Mouse (Mus musculus) heart, adult 2 months (tissue): ENCODE measurements around the gene Lrrc8a. TPM values are rescaled to one million over a fixed set of nuclear protein-coding genes. Genes with fewer than 3 reads are reported as not detected.

Source experiments
- DNase-seq, 2 experiments: peaks; one replicate each; pipeline ENCODE4 v3.0.0; 2021
- H3K27ac ChIP-seq: fragments of 200-600 bp; 2 replicates; pipeline ENCODE4 v1.8.1; 2022
- H3K27me3 ChIP-seq: fragments of 200-500 bp; 2 replicates; pipeline ENCODE4 v1.6.1; 2012; ENCODE audit warnings: mild to moderate bottlenecking, low read length, inconsistent platforms, mixed read lengths; ENCODE audit not compliant: control insufficient read depth, insufficient read depth
- H3K36me3 ChIP-seq: fragments of 200-500 bp; 2 replicates; pipeline ENCODE4 v1.6.1; 2012; ENCODE audit warnings: low read length, inconsistent platforms; ENCODE audit not compliant: control insufficient read depth, insufficient read depth
- H3K4me1 ChIP-seq: fragments of 200-500 bp; 2 replicates; pipeline ENCODE4 v1.6.1; 2011; ENCODE audit warnings: low read length; ENCODE audit not compliant: control insufficient read depth, insufficient read depth
- H3K4me3 ChIP-seq: fragments of 200-600 bp; 2 replicates; pipeline ENCODE4 v1.8.1; 2022
- H3K79me2 ChIP-seq: fragments of 200-500 bp; replicated peaks from 2 replicates; pipeline ENCODE4 v1.6.1; 2012; ENCODE audit warnings: mild to moderate bottlenecking, inconsistent platforms, low read length, moderate library complexity, mixed read lengths; ENCODE audit not compliant: control insufficient read depth, insufficient read depth
- H3K9ac ChIP-seq: fragments of 200-500 bp; 2 replicates; pipeline ENCODE4 v1.6.1; 2012; ENCODE audit warnings: low read depth, mild to moderate bottlenecking, control low read depth, inconsistent platforms, low read length, mixed read lengths
- CTCF ChIP-seq: fragments of 200-600 bp; IDR thresholded peaks from 2 replicates; pipeline ENCODE4 v1.8.1; 2022; ENCODE audit warnings: antibody characterized with exemption, mild to moderate bottlenecking, moderate library complexity
- EP300 ChIP-seq: fragments of 200-500 bp; IDR thresholded peaks from 2 replicates; pipeline ENCODE4 v1.6.1; 2011; ENCODE audit warnings: low read depth, low read length, control low read depth; ENCODE audit not compliant: insufficient read depth
- POLR2A ChIP-seq: fragments of 200-500 bp; IDR thresholded peaks from 2 replicates; pipeline ENCODE4 v1.6.1; 2011; ENCODE audit warnings: mild to moderate bottlenecking, low read depth, low read length, control low read depth; ENCODE audit not compliant: insufficient read depth
- WGBS: fragments of 180-500 bp; shearing (Covaris S2); methylation state at CpG from one replicate; pipeline ENCODE4 v1.1.7; 2018; 5-methylcytosine and 5-hydroxymethylcytosine counted together
- intact Hi-C: fragments of 180-260 bp; cut with DNase I; formaldehyde crosslinking; loops from one replicate; pipeline ENCODE4 v1.15.1; 2025
- polyA plus RNA-seq: library from polyadenylated mRNA; depleted of rRNA; stranded (reverse); fragments of >200 nt; gene quantifications from 2 replicates; pipeline ENCODE4 v1.2.3, GENCODE M21; 2012
- total RNA-seq, 2 experiments: library from RNA; stranded (reverse); gene quantifications; 2 replicates each; pipeline ENCODE4 v1.2.3; 2021

Lrrc8a gene
- total and polyA plus RNA-seq, 3 experiments: 49.1 to 83.3 (median 68.2) TPM

DNA sequence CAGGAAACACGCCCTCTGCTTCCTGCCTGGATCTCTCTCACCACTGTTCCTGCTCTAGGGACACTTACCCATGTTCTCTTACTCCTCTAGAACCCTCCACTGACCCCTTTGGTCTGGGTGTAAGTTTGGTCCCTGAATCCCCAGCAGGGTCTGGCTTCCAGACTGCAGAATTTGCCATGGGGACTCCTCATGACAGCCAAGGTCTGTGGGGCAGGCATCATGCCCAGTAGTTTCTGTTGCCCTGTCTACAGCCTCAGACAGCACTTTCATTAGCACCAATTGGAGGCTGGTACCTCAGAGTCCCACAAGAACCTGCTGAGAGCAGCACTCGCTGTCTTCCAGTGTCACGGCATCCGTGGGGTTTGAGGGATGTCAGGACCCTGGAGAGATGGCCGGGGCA lies 29.6 kb upstream of the Lrrc8a start:
- Histone ChIP-seq H3K27ac (no peak overlapping the region), H3K27me3 (no peaks in the 10 kb centered on the region), H3K4me3 (no peak overlapping the region), H3K36me3 (no peaks in the 10 kb centered on the region), H3K4me1 (peaks cover 5% of the 10 kb centered on the region), H3K79me2 (no peaks in the 10 kb centered on the region; the same call in 1 of the 2 replicates), H3K9ac (no peak overlapping the region)
- TF ChIP-seq POLR2A (no peak), CTCF (no peak), EP300 (no peak)
- DNase-seq: no peak
- intact Hi-C loops: loop anchor here (2.0 kb wide), 1 partner anchor 63 kb away; no protein-coding TSS in a partner anchor
- WGBS: 70% methylated on average over 5 of the region's 5 CpGs

- no peak for DNase-seq
- Histone ChIP-seq H3K9ac (no peak overlapping the region), H3K4me1 (peaks cover 1% of the 10 kb centered on the region; the same call in 1 of the 2 replicates), H3K79me2 (no peaks in the 10 kb centered on the region), H3K27me3 (no peaks in the 10 kb centered on the region), H3K36me3 (no peaks in the 10 kb centered on the region), H3K4me3 (no peak overlapping the region), H3K27ac (no peak overlapping the region)
- 75% methylated on average over 6 of the region's 6 CpGs for WGBS
- intact Hi-C loops: no loop called here
- TF ChIP-seq POLR2A (no peak), EP300 (no peak), CTCF (no peak)
Observed at GRCm38 (mm10) chr2:30211408-30212168, 25.9 kb upstream of the Lrrc8a start.

- Histone ChIP-seq H3K9ac (no peak overlapping the region), H3K27me3 (no peaks in the 10 kb centered on the region), H3K4me1 (peaks cover 1% of the 10 kb centered on the region; the same call in 1 of the 2 replicates), H3K4me3 (no peak overlapping the region), H3K36me3 (no peaks in the 10 kb centered on the region), H3K79me2 (no peaks in the 10 kb centered on the region), H3K27ac (no peak overlapping the region)
- TF ChIP-seq POLR2A (no peak), CTCF (no peak), EP300 (no peak)
- intact Hi-C loops: no loop called here
- no peak for DNase-seq
- WGBS: 75% methylated on average over 4 of the region's 4 CpGs
Observed at GRCm38 (mm10) chr2:30212169-30212545, 25.4 kb upstream of the Lrrc8a start.

GRCm38 (mm10) chr2:30212951-30213350 lies 24.6 kb upstream of the Lrrc8a start:
- whole genome bisulfite sequencing: 37% methylated on average over 1 of the region's 1 CpGs
- Histone ChIP-seq H3K27ac (no peak overlapping the region), H3K4me1 (peaks cover 1% of the 10 kb centered on the region; the same call in 1 of the 2 replicates), H3K36me3 (no peaks in the 10 kb centered on the region), H3K79me2 (no peaks in the 10 kb centered on the region), H3K4me3 (no peak overlapping the region), H3K9ac (no peak overlapping the region), H3K27me3 (no peaks in the 10 kb centered on the region)
- intact Hi-C loops: no loop called here
- no peak for DNase-seq
- TF ChIP-seq POLR2A (no peak), EP300 (no peak)

DNA sequence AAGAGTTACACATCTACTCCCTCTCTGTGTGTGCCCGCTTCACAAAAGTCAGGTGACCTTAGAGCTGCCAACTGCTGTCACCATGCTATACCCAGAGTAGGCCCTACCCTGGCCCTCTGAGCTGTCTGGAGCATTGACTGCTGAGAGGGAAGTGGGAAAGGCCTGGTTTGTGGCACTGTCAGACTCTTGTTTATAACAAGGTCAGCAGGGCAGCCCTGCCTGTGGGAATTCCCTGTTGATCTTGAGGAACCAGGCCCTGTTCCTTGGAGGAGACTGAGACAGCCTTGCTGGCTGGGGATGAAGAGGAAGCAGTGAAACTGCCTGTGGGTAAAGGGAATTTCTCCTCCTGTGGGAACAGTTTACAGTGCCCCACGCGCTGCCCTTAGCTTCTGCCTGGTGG lies 22.8 kb upstream of the Lrrc8a start:
- H3K4me1 ChIP-seq: peaks cover 1% of the 10 kb centered on the region; the same call in 1 of the 2 replicates
- H3K36me3 ChIP-seq: no peaks in the 10 kb centered on the region
- peak overlapping the region; percentile 49 for H3K27ac ChIP-seq
- 74% methylated on average over 3 of the region's 3 CpGs for WGBS
- H3K4me3 ChIP-seq: no peak overlapping the region
- no peaks in the 10 kb centered on the region for H3K27me3 ChIP-seq
- no peaks in the 10 kb centered on the region for H3K79me2 ChIP-seq
- peak in 1 of 2 experiments; percentile 27 for DNase-seq
- TF ChIP-seq EP300 (no peak), POLR2A (no peak), CTCF (no peak)
- intact Hi-C loops: no loop called here
- H3K9ac ChIP-seq: no peak overlapping the region

- WGBS: 50% methylated on average over 6 of the region's 6 CpGs
- H3K4me3 ChIP-seq: no peak overlapping the region
- peaks cover 1% of the 10 kb centered on the region; the same call in 1 of the 2 replicates for H3K4me1 ChIP-seq
- no peaks in the 10 kb centered on the region for H3K27me3 ChIP-seq
- no peak overlapping the region for H3K9ac ChIP-seq
- TF ChIP-seq POLR2A (no peak), CTCF (no peak), EP300 (peak; percentile 74)
- H3K79me2 ChIP-seq: no peaks in the 10 kb centered on the region
- DNase-seq: peak in 1 of 2 experiments; percentile 44
- peak overlapping the region; percentile 49 for H3K27ac ChIP-seq
- H3K36me3 ChIP-seq: no peaks in the 10 kb centered on the region
- intact Hi-C loops: no loop called here
Observed at GRCm38 (mm10) chr2:30215493-30215892, 22.0 kb upstream of the Lrrc8a start.
